Mouse (Mus musculus): ENCODE data around the gene Ankdd1a.

- TF ChIP-seq GATA1 (IDR thresholded peaks at IDR 0.05; ENCODE audit: low read depth, low read length) (no peak), HCFC1 (IDR thresholded peaks at IDR 0.05; ENCODE audit: low read depth, low read length) (no peak), POLR2A (IDR thresholded peaks at IDR 0.05; ENCODE audit: control insufficient read depth in 1 of 2, insufficient read depth in 1 of 2, low read depth in 1 of 2, low read length in 2 of 2, poor library complexity in 1 of 2) (no peak), POLR2AphosphoS2 (IDR thresholded peaks at IDR 0.05; ENCODE audit: low read length) (no peak), MAZ (IDR thresholded peaks at IDR 0.05; ENCODE audit: low read depth, low read length) (no peak), CTCF (IDR thresholded peaks at IDR 0.05 in 2 of 3, conservative IDR thresholded peaks at IDR 0.05 in 1 of 3; ENCODE audit: control insufficient read depth in 1 of 3, insufficient read depth in 1 of 3, low read depth in 2 of 3, low read length in 3 of 3, poor library complexity in 1 of 3, severe bottlenecking in 1 of 3) (no peak), POLR2AphosphoS5 (IDR thresholded peaks at IDR 0.05; ENCODE audit: borderline replicate concordance, low read depth, low read length) (no peak), MAFK (IDR thresholded peaks at IDR 0.05; ENCODE audit: borderline replicate concordance, low read depth, low read length) (no peak), BHLHE40 (IDR thresholded peaks at IDR 0.05; ENCODE audit: borderline replicate concordance, low read depth, low read length) (no peak), MYB (IDR thresholded peaks at IDR 0.05; ENCODE audit: low read depth, low read length) (no peak)
Measured at GRCm38 (mm10) chr9:65549139-65549538, 29.1 kb upstream of the Ankdd1a start.

Data from MEL (cell line).